Mouse (Mus musculus): Measurements from ENCODE around the gene Man2b1. TPM values are rescaled to one million over a fixed set of nuclear protein-coding genes. Genes with fewer than 3 reads are reported as not detected.

Gene Man2b1
- polyA plus RNA-seq, 1 experiment = 116 TPM

- no peaks in the 10 kb centered on the region for H3K36me3 ChIP-seq (ENCODE audit: control insufficient read depth, insufficient read depth, low read length)
- peak within 1 kb of the TSS; percentile 97 for H3K27ac ChIP-seq (ENCODE audit: insufficient read depth, low read depth, low read length)
- no peaks in the 10 kb centered on the region for H3K27me3 ChIP-seq (replicated peaks; ENCODE audit: control insufficient read depth, insufficient read depth, low read length)
- H3K4me1 ChIP-seq (ENCODE audit: control insufficient read depth, insufficient read depth, low read length) = peaks cover 24% of the 10 kb centered on the region
- TF ChIP-seq POLR2A (IDR thresholded peaks at IDR 0.05; ENCODE audit: low read depth, low read length) (no peak), CTCF (conservative IDR thresholded peaks at IDR 0.05; ENCODE audit: insufficient read depth, insufficient read length, low read depth, low read length) (no peak)
- H3K4me3 ChIP-seq (ENCODE audit: insufficient read depth, low read depth, low read length) = peak within 1 kb of the TSS; percentile 97
- WGBS = under 1% methylated on average over 59 of the region's 59 CpGs
- DNase-seq = peak; percentile 98
Observed at GRCm38 (mm10) chr8:85036718-85037365, 46.2 kb upstream of the Man2b1 start, which contains the start of gene Tnpo2. TSS of gene Tnpo2 (plus strand) at chr8:85036915.

DNA sequence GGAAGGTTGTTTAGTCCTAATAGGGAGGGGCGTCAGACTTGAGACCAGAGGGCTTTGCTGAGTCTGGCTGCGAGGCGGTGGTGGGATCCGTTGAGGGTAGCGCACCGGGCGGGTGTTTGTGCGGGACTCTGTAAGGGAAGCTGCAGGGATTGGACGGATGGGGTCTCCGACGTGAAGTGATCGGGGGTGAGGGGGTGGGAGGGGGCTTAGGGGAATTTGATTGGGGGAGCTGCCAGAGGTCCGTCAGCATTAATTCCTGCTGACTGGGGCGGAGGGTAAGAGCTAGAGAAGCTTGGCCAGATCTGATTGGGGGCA, 45.7 kb upstream of the Man2b1 start:
- WGBS = under 1% methylated on average over 14 of the region's 14 CpGs
- H3K4me3 ChIP-seq (ENCODE audit: insufficient read depth, low read depth, low read length) = peak overlapping the region; percentile 97
- DNase-seq = no peak
- no peak for TF ChIP-seq POLR2A (IDR thresholded peaks at IDR 0.05; ENCODE audit: low read depth, low read length)
- TF ChIP-seq CTCF (conservative IDR thresholded peaks at IDR 0.05; ENCODE audit: insufficient read depth, insufficient read length, low read depth, low read length) = no peak
- no peaks in the 10 kb centered on the region for H3K27me3 ChIP-seq (replicated peaks; ENCODE audit: control insufficient read depth, insufficient read depth, low read length)
- peaks cover 23% of the 10 kb centered on the region for H3K4me1 ChIP-seq (ENCODE audit: control insufficient read depth, insufficient read depth, low read length)
- H3K36me3 ChIP-seq (ENCODE audit: control insufficient read depth, insufficient read depth, low read length) = no peaks in the 10 kb centered on the region
- H3K27ac ChIP-seq (ENCODE audit: insufficient read depth, low read depth, low read length) = peak overlapping the region; percentile 51

DNA sequence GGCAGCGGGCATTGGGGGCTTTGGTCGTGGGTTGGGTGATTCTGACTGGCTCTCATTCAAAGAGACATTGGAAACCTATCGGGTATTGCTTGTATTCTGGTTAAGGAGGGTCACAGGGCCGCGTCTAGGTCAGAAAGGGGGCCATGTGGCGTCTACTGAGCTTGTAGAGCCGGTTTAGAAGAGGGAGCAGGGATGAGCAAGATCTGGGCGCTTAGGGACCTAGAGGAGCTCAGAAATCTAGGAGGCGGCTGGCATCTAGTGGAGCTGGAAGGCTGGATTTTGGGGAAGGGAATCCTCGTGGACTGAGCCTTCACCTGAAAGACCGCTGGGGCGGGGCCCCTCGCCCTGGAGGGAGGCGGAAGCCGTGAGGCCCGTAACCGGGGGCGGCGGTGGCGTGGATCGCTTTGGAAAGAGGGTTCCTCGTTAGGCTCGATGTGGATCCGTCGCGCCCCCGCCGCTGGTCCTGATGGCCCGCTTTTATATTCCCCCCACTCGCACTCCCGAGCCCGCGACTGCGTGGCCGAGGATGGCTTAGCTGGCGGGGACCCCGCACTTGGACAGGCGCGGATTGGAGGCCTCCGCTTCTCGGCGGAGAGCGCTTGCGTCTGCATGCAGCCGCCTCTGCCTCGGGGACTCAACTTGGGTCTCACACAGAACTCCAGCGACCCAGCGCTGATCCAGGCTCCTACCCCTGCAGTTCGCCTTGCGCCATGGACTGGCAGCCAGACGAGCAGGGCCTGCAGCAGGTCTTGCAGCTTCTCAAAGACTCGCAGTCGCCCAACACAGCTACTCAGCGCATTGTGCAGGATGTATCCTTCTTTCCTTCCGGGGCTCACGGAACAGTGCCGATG, 45.2 kb upstream of the Man2b1 start:
- Histone ChIP-seq H3K4me3 (ENCODE audit: insufficient read depth, low read depth, low read length) (peak overlapping the region; percentile 97), H3K36me3 (ENCODE audit: control insufficient read depth, insufficient read depth, low read length) (no peaks in the 10 kb centered on the region), H3K4me1 (ENCODE audit: control insufficient read depth, insufficient read depth, low read length) (peaks cover 19% of the 10 kb centered on the region), H3K27me3 (replicated peaks; ENCODE audit: control insufficient read depth, insufficient read depth, low read length) (no peaks in the 10 kb centered on the region), H3K27ac (ENCODE audit: insufficient read depth, low read depth, low read length) (0 out of 2 replicates have a peak overlapping the region, but pooled peaks have one; percentile 5)
- WGBS = under 1% methylated on average over 54 of the region's 57 CpGs
- peak; percentile 38 for DNase-seq
- 0 out of 2 replicates have a peak, but pooled peaks have one; percentile 20 for TF ChIP-seq CTCF (conservative IDR thresholded peaks at IDR 0.05; ENCODE audit: insufficient read depth, insufficient read length, low read depth, low read length)
- no peak for TF ChIP-seq POLR2A (IDR thresholded peaks at IDR 0.05; ENCODE audit: low read depth, low read length)

DNA sequence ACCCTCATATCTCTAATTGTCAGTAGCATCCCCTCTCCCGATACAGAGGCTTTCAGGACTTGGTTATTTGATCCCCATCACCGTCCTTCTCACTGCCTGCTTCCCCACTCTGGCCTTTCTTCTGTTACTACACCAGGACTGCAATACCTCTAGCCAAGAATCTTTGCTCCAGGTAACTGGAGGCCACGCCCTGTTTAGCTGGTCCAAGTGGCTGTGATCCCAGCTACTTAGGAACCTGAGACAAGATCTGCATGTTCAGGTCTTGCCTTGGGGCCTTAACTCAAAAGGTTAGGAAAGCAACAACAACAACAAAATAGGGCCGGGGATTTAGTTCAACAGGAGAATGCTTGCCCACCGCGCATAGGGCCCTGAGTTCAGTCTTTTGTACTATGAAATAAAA, 39.5 kb upstream of the Man2b1 start:
- no peaks in the 10 kb centered on the region for H3K27me3 ChIP-seq (replicated peaks; ENCODE audit: control insufficient read depth, insufficient read depth, low read length)
- H3K36me3 ChIP-seq (ENCODE audit: control insufficient read depth, insufficient read depth, low read length) = no peaks in the 10 kb centered on the region
- H3K4me3 ChIP-seq (ENCODE audit: insufficient read depth, low read depth, low read length) = no peak overlapping the region
- H3K4me1 ChIP-seq (ENCODE audit: control insufficient read depth, insufficient read depth, low read length) = peaks cover under 1% of the 10 kb centered on the region; the same call in 1 of the 2 replicates
- DNase-seq = no peak
- 83% methylated on average over 6 of the region's 6 CpGs for WGBS
- TF ChIP-seq CTCF (conservative IDR thresholded peaks at IDR 0.05; ENCODE audit: insufficient read depth, insufficient read length, low read depth, low read length) (no peak), POLR2A (IDR thresholded peaks at IDR 0.05; ENCODE audit: low read depth, low read length) (no peak)
- no peak overlapping the region for H3K27ac ChIP-seq (ENCODE audit: insufficient read depth, low read depth, low read length)

- Histone ChIP-seq H3K4me1 (ENCODE audit: control insufficient read depth, insufficient read depth, low read length) (peaks cover 5% of the 10 kb centered on the region; the same call in 1 of the 2 replicates), H3K27ac (ENCODE audit: insufficient read depth, low read depth, low read length) (no peak overlapping the region), H3K4me3 (ENCODE audit: insufficient read depth, low read depth, low read length) (no peak overlapping the region), H3K27me3 (replicated peaks; ENCODE audit: control insufficient read depth, insufficient read depth, low read length) (no peaks in the 10 kb centered on the region), H3K36me3 (ENCODE audit: control insufficient read depth, insufficient read depth, low read length) (no peaks in the 10 kb centered on the region)
- 72% methylated on average over 7 of the region's 7 CpGs for whole genome bisulfite sequencing
- no peak for TF ChIP-seq CTCF (conservative IDR thresholded peaks at IDR 0.05; ENCODE audit: insufficient read depth, insufficient read length, low read depth, low read length)
- no peak for TF ChIP-seq POLR2A (IDR thresholded peaks at IDR 0.05; ENCODE audit: low read depth, low read length)
- no peak for DNase-seq
Observed at GRCm38 (mm10) chr8:85057367-85057766, 25.7 kb upstream of the Man2b1 start.

GRCm38 (mm10) chr8:85059879-85060616, 23.0 kb upstream of the Man2b1 start, which contains the start of gene Fbxw9:
TSS of gene Fbxw9 (plus strand) at chr8:85060055.
- Histone ChIP-seq H3K4me1 (ENCODE audit: control insufficient read depth, insufficient read depth, low read length) (peaks cover 5% of the 10 kb centered on the region; the same call in 1 of the 2 replicates), H3K27me3 (replicated peaks; ENCODE audit: control insufficient read depth, insufficient read depth, low read length) (no peaks in the 10 kb centered on the region), H3K4me3 (ENCODE audit: insufficient read depth, low read depth, low read length) (peak within 1 kb of the TSS; percentile 74), H3K27ac (ENCODE audit: insufficient read depth, low read depth, low read length) (no peak within 1 kb of the TSS), H3K36me3 (ENCODE audit: control insufficient read depth, insufficient read depth, low read length) (no peaks in the 10 kb centered on the region)
- WGBS = under 1% methylated on average over 52 of the region's 53 CpGs
- peak; percentile 96 for DNase-seq
- TF ChIP-seq POLR2A (IDR thresholded peaks at IDR 0.05; ENCODE audit: low read depth, low read length) = no peak
- no peak for TF ChIP-seq CTCF (conservative IDR thresholded peaks at IDR 0.05; ENCODE audit: insufficient read depth, insufficient read length, low read depth, low read length)
